Mouse (Mus musculus): Measurements from ENCODE around the gene Ltbp3.

The Ltbp3 gene

DNA sequence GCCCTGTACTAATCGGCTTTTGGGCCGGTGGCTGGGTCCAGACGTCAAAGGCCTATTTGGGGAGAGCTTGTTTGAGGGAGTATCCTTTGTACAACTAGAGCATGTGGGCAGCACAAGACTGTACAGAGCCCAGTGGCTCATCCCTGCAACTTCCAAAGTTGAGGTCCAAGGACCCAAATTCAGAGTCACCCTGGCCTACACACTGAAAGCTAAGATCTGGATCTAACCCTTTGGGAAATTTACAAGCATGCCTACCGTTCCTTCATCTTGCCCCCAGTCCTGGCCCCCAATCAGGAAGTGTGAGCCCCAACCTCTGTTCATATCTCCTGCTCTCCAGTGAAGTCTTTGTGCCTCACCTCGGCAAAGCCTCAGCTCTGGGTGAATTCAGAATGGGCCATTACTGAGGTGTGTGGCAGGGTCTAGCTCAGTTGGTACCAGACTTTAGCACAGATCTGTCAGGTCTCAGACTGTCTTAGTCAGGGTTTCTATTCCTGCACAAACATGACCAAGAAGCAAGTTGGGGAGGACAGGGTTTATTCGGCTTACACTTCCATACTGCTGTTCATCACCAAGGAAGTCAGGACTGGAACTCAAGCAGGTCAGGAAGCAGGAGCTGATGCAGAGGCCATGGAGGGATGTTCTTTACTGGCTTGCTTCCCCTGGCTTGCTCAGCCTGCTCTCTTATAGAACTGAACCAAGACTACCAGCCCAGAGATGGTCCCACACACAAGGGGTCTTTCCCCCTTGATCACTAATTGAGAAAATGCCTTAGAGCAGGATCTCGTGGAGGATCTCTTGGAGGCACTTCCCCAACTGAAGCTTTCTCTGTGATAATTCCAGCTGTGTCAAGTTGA is 53.4 kb downstream of the Ltbp3 start:
- DNase-seq (ENCODE audit: low spot score), result peak; percentile 28

- peak; percentile 55 for DNase-seq (ENCODE audit: low spot score)
These were observed 54.3 kb downstream of the Ltbp3 start for GRCm38 (mm10) chr19:5794771-5795576.

DNA sequence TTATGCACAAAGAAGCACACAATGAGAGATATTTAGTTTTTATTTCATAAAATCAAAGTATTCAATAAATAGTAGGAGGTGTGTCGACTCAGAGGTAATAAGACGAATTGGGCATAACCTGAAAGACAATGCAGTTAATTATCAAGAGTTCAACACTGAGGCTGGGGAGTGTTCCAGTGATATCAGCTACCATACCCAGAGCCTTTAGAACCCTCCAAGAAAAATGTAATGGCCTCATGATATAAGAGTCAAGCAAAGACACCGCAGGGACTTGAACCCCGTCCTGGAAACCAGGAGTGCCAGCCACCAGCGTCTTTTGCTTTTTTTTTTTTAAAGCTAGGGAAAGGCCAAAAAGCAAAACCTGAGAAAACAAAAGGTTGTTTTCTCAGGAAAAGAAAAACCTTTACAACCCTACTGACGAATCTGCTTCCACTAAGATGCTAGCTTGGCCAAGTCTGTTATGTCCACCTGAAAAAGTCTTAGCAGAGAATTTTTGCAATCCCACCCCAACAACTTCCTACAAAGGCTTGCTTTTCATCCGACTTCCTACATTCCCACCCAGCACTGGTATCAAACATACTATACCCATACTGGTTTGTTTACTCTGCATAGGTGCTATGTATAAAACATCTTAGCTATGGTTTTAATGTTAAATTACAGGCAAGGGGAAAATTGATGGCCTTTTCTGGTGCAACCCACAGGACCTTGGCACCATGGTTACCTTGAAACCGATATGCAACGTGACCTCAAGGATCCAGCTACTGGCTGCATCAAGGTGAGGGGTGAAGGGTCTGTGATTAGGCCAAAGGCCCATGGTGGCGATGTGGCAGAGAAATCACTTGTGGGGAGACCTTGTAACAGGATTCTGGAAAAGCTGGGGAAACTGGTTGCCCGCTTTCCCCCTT is 55.2 kb downstream of the Ltbp3 start:
- peak; percentile 33 for DNase-seq (ENCODE audit: low spot score)

DNA sequence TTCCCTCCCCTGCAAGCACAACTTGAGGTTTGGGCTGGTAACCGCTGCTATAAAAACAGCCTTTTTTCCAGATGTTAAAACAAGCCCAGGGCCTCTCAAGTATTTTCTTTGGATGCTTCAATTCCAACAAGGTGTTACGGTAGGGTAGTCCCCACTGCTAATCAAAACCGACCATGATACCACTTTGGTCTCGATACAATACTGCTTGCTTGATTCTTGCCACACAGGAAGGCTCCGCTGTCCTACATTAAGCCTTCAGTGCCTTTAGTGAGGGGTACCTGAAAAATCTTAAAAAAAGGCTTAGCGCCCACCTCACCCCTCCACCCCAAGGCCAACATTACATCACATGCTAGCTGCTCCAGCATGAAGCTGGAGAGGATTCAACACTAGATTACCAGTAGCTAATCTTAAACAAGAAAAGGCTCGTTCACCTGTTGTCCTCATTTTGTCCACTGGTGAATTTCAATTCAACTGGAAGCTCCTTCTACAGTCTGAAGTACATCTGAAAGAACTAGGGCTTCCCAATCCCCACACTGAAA is 55.9 kb downstream of the Ltbp3 start:
- peak; percentile 5 for DNase-seq (ENCODE audit: low spot score)

DNA sequence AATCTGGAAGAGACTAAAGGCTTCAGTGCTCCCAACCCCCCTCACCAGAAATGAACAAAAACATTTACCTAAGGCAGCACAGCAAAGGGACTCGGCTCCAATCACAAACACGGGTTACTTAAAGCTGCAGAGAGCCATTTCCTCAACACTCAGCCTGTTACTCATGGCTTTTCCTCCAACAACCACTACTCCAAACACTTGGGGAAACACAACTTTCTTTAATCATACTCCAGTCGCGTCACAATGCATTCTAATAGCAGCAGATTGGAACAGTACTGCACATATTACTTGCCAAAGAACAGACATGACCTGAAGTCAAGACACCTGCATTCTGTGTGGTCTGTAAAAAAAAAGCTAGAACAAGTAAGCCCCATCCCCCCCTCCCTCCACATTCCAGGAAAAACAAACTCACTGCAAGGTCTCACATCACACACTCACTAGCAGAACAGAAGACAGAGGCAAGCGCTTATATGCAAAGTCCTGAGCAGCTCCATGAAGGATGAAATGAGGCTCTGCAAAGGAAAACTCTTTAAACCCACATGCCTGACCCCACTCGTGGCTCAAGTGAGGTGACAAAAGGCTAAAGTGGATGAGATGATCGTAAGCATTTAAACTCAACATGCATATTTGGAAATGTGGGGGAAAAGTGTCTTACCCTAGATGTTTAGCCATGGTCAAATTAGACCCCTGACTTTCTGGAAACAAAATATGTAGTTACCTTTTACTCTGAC is 56.8 kb downstream of the Ltbp3 start:
- peak; percentile 36 for DNase-seq (ENCODE audit: low spot score)

DNA sequence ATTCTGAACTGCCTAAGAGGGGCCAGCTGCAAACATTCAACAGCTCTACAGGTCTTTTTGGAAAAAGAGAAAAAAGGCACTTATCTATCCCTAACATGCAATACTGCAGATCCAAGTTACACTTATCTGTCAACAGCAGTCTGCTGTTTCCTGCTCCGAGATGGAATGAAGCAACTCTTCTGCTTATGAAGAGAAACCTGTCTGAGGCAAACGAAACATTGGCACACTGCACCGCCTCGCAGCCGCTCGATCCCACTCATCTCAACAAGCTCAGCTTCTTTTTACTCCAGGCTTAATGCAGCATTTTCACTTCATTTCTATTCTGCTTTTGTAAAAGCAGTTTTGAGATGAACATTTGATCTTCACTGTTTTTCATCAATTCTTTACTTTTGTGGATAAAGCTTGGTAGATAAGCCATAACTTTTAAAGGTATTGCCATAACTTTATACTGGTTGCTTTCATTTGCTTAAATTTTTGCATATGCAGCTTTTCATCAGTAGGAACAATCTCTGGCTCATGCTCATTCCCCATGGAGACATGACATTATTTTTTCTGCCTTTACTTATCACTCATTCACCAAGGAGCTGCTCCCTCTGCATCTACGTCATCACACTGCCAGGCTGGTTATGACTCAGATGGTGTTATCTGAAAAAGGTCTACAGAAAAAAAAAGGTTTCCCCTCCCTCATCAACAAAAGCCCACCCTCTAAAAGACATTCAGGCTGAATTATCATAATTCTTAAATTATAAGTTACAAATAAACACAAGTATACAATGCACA is 58.2 kb downstream of the Ltbp3 start:
- peak; percentile 67 for DNase-seq (ENCODE audit: low spot score)

DNA sequence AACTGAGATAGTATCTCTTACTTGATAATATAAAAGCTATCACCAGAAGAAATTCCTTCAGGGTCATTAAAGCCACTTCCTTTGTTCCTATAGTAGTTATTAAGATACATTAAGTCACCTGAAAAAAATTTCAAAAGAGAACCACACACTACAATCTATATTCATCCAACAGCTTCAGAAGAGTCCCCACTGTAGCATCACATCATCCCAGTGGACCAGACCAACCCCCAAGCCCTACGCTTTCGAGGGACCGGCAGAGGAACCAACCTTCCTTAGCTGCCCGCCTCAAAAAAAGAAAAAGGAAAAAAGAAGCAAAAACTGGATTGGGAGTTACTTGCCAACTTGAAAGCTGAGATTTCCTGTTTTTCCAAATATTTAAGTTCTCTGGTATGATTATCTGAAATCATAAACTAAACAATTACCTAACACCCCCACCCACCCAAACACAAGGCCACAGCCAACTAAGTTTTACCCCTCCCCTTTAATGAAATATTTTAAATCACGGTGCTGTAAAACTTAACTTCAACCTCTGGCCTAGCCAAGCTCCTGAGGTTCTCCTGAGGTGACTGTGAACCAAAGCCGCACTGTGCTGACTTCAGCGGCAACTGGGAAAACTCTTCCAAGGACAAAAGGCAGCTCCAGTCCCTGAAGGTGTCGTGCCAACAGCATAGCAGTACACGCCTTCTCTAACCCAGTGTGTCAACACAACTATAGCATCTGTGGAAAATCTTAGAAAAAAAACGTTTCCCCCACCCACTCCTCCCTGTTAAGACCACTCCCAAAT is 59.1 kb downstream of the Ltbp3 start:
- peak; percentile 63 for DNase-seq (ENCODE audit: low spot score)

GRCm38 (mm10) chr19:5800350-5800631 is 59.6 kb downstream of the Ltbp3 start:
- peak; percentile 35 for DNase-seq (ENCODE audit: low spot score)

GRCm38 (mm10) chr19:5800632-5801431 is 60.1 kb downstream of the Ltbp3 start:
- peak; percentile 67 for DNase-seq (ENCODE audit: low spot score)

GRCm38 (mm10) chr19:5801432-5801964 is 60.8 kb downstream of the Ltbp3 start:
- no peak for DNase-seq (ENCODE audit: low spot score)

DNA sequence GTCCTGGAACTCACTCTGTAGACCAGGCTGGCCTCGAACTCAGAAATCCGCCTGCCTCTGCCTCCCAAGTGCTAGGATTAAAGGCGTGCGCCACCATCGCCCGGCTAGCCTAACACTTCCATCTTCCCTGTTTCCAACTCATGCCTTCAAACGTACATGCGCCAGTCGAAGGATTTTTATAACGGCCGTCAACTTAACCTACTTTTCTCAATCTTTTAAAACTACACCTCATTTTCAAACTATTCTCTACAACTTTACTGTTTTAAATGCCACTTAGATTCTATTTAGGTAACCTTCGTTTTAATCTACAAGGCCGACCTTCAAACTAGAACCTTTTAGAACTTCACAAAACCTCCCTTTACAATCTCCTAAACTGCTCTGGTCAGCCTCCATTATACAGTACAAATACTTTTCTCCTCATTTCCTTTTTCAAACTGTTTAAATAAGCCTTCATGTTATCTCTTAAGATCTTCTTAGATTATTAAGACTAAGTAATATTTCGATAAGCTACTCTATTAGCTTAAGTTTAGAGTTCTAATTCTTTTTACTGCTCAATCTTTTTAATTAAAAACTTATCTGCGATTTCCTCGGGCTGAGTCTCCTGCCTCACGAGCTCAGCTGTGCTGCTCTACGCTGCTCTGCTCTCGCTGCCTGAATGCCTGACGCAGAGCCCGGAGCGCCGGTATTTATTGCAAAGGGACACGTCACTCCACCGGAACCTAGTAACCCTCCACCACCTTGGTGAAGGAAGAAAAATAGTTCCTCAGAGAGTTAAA is 61.5 kb downstream of the Ltbp3 start:
- peak; percentile 97 for DNase-seq (ENCODE audit: low spot score)

DNA sequence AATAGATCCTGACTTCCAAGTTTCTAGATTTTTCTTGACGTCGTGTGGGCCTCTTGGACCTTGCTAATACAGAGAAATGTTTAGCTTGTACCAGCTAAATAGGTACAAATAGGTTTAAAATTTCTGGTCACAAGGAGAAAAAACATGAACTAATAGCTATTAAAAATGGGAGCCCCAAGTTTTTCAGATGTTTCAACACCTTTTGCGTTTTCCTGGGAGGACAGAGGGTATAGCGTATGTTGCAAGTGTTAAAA is 62.0 kb downstream of the Ltbp3 start:
- DNase-seq (ENCODE audit: low spot score), result no peak

DNA sequence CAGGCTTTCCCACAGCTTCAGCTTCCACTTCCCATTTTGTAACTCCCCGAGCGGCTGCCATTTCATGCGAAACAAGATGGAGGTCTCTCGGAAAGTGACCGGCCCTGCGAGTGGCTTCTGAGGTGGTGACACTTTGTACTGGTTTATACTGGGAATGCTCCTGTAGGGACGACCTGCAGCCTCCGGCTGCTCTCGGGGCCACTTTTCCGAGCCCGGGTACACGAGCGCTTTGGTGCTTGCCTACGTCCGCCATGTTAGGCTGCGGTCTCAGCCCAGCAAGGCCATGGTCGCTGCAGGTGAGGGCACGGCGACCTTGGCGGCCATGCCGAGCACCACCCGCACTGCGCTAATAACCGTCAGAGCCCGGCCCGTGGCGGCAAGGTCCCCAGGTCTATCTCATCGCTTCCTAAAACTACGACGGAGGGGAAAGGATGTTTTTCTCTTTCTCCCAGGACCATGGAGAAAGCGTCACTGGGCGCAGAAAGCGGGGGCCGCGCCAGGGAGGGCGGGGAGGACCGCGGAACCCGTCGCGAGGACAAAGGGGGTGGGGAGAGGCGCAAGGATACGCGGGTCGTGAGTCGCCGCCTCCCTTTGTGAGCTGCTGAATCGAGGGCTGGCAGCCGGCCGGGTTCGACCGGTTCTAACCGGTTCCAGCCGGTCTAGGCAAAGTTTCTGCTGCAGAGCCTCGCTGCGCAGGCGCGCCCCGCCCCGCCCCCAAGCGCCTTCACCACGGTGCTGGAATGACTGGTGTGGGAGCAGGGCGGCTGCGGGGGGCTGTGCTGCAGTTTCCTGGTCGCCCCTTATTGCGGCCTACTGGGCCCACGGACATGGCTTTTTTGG is 62.6 kb downstream of the Ltbp3 start:
- peak; percentile 98 for DNase-seq (ENCODE audit: low spot score)

DNA sequence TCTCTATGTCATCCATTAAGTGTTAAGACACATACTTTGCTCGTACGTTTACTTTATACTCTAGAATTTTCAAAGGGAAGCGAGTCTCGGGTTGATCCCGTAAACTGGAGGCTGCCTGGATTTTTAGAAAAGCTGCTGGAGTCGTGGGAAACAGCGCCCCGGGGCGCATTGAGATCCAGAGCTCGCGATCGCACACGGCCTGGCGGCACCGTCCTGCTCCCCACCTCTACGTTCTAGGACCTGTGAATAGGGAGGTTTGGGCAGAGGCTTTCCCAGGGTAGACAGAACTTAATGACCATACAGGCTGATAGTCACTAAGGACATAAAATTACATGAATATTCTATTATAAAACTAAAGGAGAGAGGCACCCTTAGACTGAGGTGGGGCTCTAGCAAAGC is 63.2 kb downstream of the Ltbp3 start:
- no peak for DNase-seq (ENCODE audit: low spot score)

DNA sequence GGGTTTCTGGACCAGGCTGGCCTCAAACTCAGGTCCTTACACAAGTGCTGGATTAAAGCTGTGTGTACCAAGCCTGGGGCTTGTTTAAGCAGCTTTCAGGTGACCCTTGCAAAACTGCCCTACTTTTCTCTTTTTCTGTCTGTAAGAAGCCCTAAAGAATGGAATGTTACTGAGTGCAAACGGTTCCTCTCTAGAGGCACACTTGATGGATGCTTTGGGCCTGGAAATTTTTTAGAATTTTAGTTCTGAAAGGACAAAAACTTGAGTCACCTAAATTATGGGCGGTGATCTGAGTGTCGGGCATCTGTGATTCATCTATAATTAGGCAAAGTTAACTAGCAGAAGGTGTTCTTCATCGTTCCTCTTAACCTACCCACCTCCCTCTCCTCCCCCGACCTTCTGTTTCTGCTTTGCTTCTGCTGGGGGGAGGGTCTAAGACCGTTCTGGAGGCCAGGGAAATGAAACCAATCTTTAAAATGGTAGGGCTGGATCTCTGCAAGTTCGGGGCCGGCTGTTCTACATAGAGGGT is 63.7 kb downstream of the Ltbp3 start:
- peak; percentile 48 for DNase-seq (ENCODE audit: low spot score)

GRCm38 (mm10) chr19:5806051-5806808 is 65.5 kb downstream of the Ltbp3 start:
- DNase-seq (ENCODE audit: low spot score), result peak; percentile 53

Data from embryo, embryonic 10 days (tissue).